Mouse (Mus musculus): Measurements from ENCODE around the gene Nus1. TPM values are rescaled to one million over a fixed set of nuclear protein-coding genes. Genes with fewer than 3 reads are reported as not detected.
A peak's percentile ranks its signal among the peaks of the same experiment; 100 is the strongest.

Gene Nus1
- total and polyA plus RNA-seq, 3 experiments = 15.9 to 51.9 (median 27.9) TPM

DNA sequence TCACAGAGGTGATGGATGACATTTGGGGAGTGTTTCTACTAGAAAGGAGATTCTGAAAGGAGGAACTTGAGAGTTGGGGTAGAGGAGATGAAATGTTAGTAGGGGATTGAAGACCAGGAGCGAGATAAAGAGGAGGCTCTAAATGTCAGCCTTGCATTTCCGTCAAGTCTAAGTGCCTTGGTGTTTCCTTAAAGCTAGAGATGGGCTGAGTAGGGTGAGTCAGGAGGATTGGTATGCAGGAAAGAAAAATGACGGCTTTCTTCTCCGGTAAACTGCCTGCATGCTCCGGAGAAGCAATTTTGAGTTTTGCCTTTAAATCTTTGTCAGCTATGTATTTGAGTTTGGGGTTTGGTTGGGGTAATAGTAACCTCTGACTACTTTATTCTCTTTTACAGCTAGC is 1.6 kb downstream of the Nus1 start:
- no peak for TF ChIP-seq ELF1 (IDR thresholded peaks at IDR 0.05; ENCODE audit: low read depth, low read length)
- TF ChIP-seq SIN3A (IDR thresholded peaks at IDR 0.05; ENCODE audit: low read length) = no peak
- no peak for TF ChIP-seq CTCF (conservative IDR thresholded peaks at IDR 0.05 in 1 of 2, IDR thresholded peaks at IDR 0.05 in 1 of 2; ENCODE audit: low read depth in 2 of 2, low read length in 2 of 2)
- no peak for TF ChIP-seq MAZ (IDR thresholded peaks at IDR 0.05; ENCODE audit: low read depth, low read length)
- no peak for TF ChIP-seq USF2 (conservative IDR thresholded peaks at IDR 0.05; ENCODE audit: low read depth, low read length)
- TF ChIP-seq ZC3H11A (IDR thresholded peaks at IDR 0.05; ENCODE audit: low read depth, low read length) = no peak
- TF ChIP-seq CHD1 (IDR thresholded peaks at IDR 0.05; ENCODE audit: low read depth, low read length) = no peak
- no peak for TF ChIP-seq MYC (IDR thresholded peaks at IDR 0.05; ENCODE audit: low read depth, low read length)
- no peak for TF ChIP-seq BHLHE40 (IDR thresholded peaks at IDR 0.05; ENCODE audit: low read depth, low read length)
- no peak for TF ChIP-seq GABPA (IDR thresholded peaks at IDR 0.05; ENCODE audit: insufficient replicate concordance, low read depth, low read length)
- no peak for TF ChIP-seq RAD21 (IDR thresholded peaks at IDR 0.05; ENCODE audit: low read depth, low read length)
- TF ChIP-seq E2F4 (IDR thresholded peaks at IDR 0.05; ENCODE audit: insufficient replicate concordance, low read depth, low read length) = no peak
- TF ChIP-seq POLR2AphosphoS2 (IDR thresholded peaks at IDR 0.05; ENCODE audit: low read depth, low read length) = no peak
- TF ChIP-seq HCFC1 (IDR thresholded peaks at IDR 0.05; ENCODE audit: low read depth, low read length) = no peak
- no peak for TF ChIP-seq NRF1 (IDR thresholded peaks at IDR 0.05; ENCODE audit: low read depth, low read length)
- TF ChIP-seq SMC3 (IDR thresholded peaks at IDR 0.05; ENCODE audit: low read depth, low read length) = no peak
- no peak for TF ChIP-seq ZKSCAN1 (IDR thresholded peaks at IDR 0.05; ENCODE audit: borderline replicate concordance, low read depth, low read length)
- TF ChIP-seq ETS1 (conservative IDR thresholded peaks at IDR 0.05; ENCODE audit: low read depth, low read length) = no peak
- peak overlapping the region; percentile 77 for H3K9ac ChIP-seq (ENCODE audit: insufficient read depth, low read depth)
- no peaks in the 10 kb centered on the region for H3K27me3 ChIP-seq (replicated peaks)
- no peak overlapping the region for H3K27ac ChIP-seq (ENCODE audit: insufficient read depth, low read depth)
- dilution Hi-C loops (cut with MboI; ENCODE audit: extremely low pct_ligation_motif_present, extremely low pct_unique_long_range_greater_than_20kb, low sequenced_read_pairs) = no loop called here
- peaks cover 34% of the 10 kb centered on the region for H3K79me2 ChIP-seq (replicated peaks; ENCODE audit: control insufficient read depth, extremely low read depth, insufficient read depth, poor library complexity, severe bottlenecking)
- peak overlapping the region; percentile 96 for H3K4me2 ChIP-seq (ENCODE audit: insufficient read depth, low read depth, poor library complexity, severe bottlenecking)
- peaks cover 6 to 58% of the 10 kb centered on the region in 2 experiments for H3K4me1 ChIP-seq (ENCODE audit: control insufficient read depth in 1 of 2, insufficient read depth in 2 of 2)
- H3K36me3 ChIP-seq (replicated peaks in 1 of 2; ENCODE audit: control insufficient read depth in 1 of 2, insufficient read depth in 1 of 2, low read length in 1 of 2) = peaks cover 0 to 21% of the 10 kb centered on the region in 2 experiments
- H3K9me3 ChIP-seq (replicated peaks; ENCODE audit: low read length) = no peaks in the 10 kb centered on the region
- peak overlapping the region; percentile 86 to 99 (median 92) for H3K4me3 ChIP-seq (replicated peaks in 1 of 3; ENCODE audit: low read depth in 2 of 3, low read length in 2 of 3, poor library complexity in 1 of 3)
- DNase-seq (ENCODE audit: extremely low read depth) = no peak
- in situ Hi-C loops (cut with MboI; ENCODE audit: low pct_ligation_motif_present, low pct_unique_long_range_greater_than_20kb, low sequenced_read_pairs) = no loop called here

DNA sequence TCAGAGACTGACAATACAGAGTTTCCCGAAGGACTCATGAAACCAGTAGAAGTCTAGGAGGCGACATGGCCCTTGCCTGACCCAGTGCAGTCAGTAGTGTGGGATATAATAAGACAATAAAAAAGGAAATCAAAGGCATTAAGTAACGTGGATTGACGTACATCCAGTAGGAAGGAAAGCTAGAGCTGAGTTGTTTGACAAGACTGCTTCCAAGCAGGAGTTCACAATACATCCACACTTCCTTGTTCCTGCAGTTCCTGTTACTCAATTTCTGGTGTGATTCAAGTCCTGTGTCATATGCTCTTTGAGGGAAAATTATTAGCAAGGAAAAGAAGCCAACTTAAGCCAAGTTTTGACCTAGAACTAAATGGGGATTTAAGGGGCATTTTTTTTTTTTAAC is 2.1 kb downstream of the Nus1 start:
- dilution Hi-C loops (cut with MboI; ENCODE audit: extremely low pct_ligation_motif_present, extremely low pct_unique_long_range_greater_than_20kb, low sequenced_read_pairs) (no loop called here), in situ Hi-C loops (cut with MboI; ENCODE audit: low pct_ligation_motif_present, low pct_unique_long_range_greater_than_20kb, low sequenced_read_pairs) (no loop called here)
- H3K4me3 ChIP-seq (replicated peaks in 1 of 3; ENCODE audit: low read depth in 2 of 3, low read length in 2 of 3, poor library complexity in 1 of 3) = peak overlapping the region; percentile 10 to 99 (median 14)
- H3K36me3 ChIP-seq (replicated peaks in 1 of 2; ENCODE audit: control insufficient read depth in 1 of 2, insufficient read depth in 1 of 2, low read length in 1 of 2) = peaks cover 0 to 21% of the 10 kb centered on the region in 2 experiments
- H3K27me3 ChIP-seq (replicated peaks) = no peaks in the 10 kb centered on the region
- H3K9me3 ChIP-seq (replicated peaks; ENCODE audit: low read length) = no peaks in the 10 kb centered on the region
- peak overlapping the region; percentile 77 for H3K9ac ChIP-seq (ENCODE audit: insufficient read depth, low read depth)
- peak overlapping the region; percentile 96 for H3K4me2 ChIP-seq (ENCODE audit: insufficient read depth, low read depth, poor library complexity, severe bottlenecking)
- H3K4me1 ChIP-seq (ENCODE audit: control insufficient read depth in 1 of 2, insufficient read depth in 2 of 2) = peaks cover 6 to 62% of the 10 kb centered on the region in 2 experiments
- no peak overlapping the region for H3K27ac ChIP-seq (ENCODE audit: insufficient read depth, low read depth)
- no peak for DNase-seq (ENCODE audit: extremely low read depth)
- H3K79me2 ChIP-seq (replicated peaks; ENCODE audit: control insufficient read depth, extremely low read depth, insufficient read depth, poor library complexity, severe bottlenecking) = peaks cover 34% of the 10 kb centered on the region
- TF ChIP-seq EP300 (IDR thresholded peaks at IDR 0.05; ENCODE audit: low read length) (no peak), TCF12 (IDR thresholded peaks at IDR 0.05; ENCODE audit: low read depth, low read length) (no peak), NELFE (IDR thresholded peaks at IDR 0.05; ENCODE audit: low read depth, low read length) (no peak), IRF4 (IDR thresholded peaks at IDR 0.05; ENCODE audit: low read depth, low read length) (no peak), MAFK (IDR thresholded peaks at IDR 0.05; ENCODE audit: insufficient replicate concordance, low read length) (no peak), ZC3H11A (IDR thresholded peaks at IDR 0.05; ENCODE audit: low read depth, low read length) (no peak), CHD2 (IDR thresholded peaks at IDR 0.05; ENCODE audit: low read length) (no peak), CTCF (conservative IDR thresholded peaks at IDR 0.05 in 1 of 2, IDR thresholded peaks at IDR 0.05 in 1 of 2; ENCODE audit: low read depth in 2 of 2, low read length in 2 of 2) (no peak), TBP (conservative IDR thresholded peaks at IDR 0.05; ENCODE audit: low read depth, low read length) (no peak), MEF2A (IDR thresholded peaks at IDR 0.05; ENCODE audit: borderline replicate concordance, low read depth, low read length) (no peak), USF2 (conservative IDR thresholded peaks at IDR 0.05; ENCODE audit: low read depth, low read length) (no peak), USF1 (IDR thresholded peaks at IDR 0.05; ENCODE audit: low read depth, low read length) (no peak), ETS1 (conservative IDR thresholded peaks at IDR 0.05; ENCODE audit: low read depth, low read length) (no peak), SIN3A (IDR thresholded peaks at IDR 0.05; ENCODE audit: low read length) (no peak), MXI1 (IDR thresholded peaks at IDR 0.05; ENCODE audit: low read depth, low read length) (no peak), ELF1 (IDR thresholded peaks at IDR 0.05; ENCODE audit: low read depth, low read length) (no peak), JUN (IDR thresholded peaks at IDR 0.05; ENCODE audit: insufficient read depth, low read depth, low read length) (no peak), GABPA (IDR thresholded peaks at IDR 0.05; ENCODE audit: insufficient replicate concordance, low read depth, low read length) (no peak), NRF1 (IDR thresholded peaks at IDR 0.05; ENCODE audit: low read depth, low read length) (no peak)
